Mouse (Mus musculus) thymus, postnatal 14 days (tissue): ENCODE results near the gene Tbc1d1.

Experiments used
- DNase-seq: peaks from one replicate; pipeline ENCODE4 v3.0.0; 2021

Tbc1d1 gene

GRCm38 (mm10) chr5:64392426-64393020 lies 236.4 kb downstream of the Tbc1d1 start:
- no peak for DNase-seq

- DNase-seq: no peak
These were observed 237.4 kb downstream of the Tbc1d1 start for GRCm38 (mm10) chr5:64393530-64393929.

GRCm38 (mm10) chr5:64398155-64398554 lies 242.1 kb downstream of the Tbc1d1 start:
- DNase-seq: no peak

GRCm38 (mm10) chr5:64400742-64401141 lies 244.6 kb downstream of the Tbc1d1 start:
- no peak for DNase-seq
